Mouse (Mus musculus) naive thymus-derived CD4-positive, alpha-beta T cell, adult 2 months (primary cell): Measurements from ENCODE around the gene Pde2a.

Experiments used
- DNase-seq: peaks from one replicate; pipeline ENCODE4 v3.0.0-alpha.2; 2011; ENCODE audit warnings: low read depth

Pde2a gene

DNA sequence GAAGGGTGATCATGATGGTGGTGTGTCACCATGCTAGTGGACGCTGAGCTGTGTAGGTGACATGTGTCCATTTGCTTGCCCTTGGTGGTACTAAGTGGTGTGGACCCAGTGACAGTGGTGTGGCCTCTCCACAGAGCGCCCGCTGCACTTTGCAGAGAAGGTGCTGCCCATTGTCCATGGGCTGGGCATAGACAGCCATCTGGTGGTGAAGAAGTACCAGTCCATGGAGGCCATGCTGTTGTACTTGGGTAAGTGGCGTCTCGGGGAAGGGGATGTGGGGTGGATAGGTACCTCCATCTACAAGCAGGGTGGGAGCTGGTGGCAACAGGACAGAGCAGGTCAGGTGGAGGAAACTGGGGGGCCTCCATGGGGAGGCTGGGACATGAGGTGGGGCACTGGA is 17.7 kb upstream of the Pde2a start:
- DNase-seq, result no peak

DNA sequence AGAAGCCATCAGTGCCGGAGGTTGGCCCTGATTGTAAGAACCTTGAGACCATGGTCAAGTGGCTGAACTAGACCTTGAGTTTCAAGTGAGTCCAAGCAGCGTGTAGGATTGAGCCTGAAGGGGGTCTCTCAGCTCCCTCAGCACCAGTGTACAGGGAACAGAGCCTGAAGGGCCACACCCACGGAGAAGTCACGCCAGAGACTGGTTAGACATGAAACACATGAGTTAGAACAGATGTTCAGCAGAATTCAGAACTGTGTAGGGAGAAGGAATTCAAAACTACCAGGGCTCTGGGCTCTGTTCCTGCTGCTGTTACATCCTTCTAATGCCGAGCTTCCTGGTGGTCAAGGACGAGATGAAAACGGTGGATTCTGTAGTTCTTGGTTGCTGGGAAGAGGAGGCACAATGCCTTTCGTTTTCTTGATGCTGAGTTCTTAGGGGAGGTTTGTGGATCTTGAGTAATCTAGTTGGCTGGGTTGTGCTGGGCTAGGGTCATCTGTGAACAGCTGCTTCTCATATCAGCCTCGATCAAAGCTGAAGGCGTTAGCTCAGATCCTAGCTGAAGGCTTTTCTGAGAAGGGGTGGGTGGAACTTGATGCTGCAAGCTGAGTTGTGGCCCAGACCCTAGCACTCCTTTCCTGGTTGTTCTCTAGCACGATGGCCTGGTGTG is 11.1 kb upstream of the Pde2a start, which contains the start of gene Gm45837:
Gene Gm45837, plus strand, starts transcription at position 620 of the 670 bp plus-strand sequence.
- no peak for DNase-seq

DNA sequence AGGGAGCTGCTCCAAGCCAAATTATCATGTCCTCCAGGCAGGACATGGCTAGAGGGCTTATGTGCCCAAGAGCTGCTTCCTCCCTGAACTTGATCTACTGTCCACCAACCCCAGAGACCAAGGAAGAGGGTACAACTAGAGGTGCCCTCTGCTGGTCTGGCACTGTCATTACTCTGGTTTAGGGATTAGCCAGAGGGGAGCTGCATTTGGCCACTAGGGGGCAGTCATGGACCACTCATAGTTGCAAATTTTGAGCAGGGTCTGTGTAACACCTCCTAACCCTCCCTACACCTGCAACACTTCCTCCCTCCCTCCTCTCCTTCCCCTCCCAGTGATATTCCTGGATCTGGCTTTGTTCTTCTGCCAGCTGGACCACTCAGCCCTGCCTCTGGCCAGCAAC is 8.7 kb upstream of the Pde2a start:
- DNase-seq, result peak; percentile 93

DNA sequence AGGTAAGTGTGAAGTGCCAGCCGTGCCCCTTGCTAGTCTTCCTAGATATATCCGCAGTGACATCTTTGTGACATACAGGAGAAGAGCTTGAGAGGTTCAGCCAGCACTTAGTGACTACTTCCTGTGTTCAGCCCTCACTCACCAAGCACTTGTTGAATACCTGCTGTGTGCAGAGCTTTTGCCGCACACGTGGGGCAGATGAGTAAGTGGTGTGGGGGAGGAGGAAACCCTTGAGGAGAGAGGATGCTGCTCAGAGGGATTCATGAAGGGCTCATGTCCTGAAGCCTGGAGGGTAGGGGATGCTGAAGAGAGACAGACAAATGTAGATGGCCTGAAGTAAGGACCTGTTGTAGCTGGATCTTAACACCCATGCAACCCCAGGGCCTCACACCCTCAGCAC is 7.3 kb upstream of the Pde2a start:
- peak; percentile 38 for DNase-seq

DNA sequence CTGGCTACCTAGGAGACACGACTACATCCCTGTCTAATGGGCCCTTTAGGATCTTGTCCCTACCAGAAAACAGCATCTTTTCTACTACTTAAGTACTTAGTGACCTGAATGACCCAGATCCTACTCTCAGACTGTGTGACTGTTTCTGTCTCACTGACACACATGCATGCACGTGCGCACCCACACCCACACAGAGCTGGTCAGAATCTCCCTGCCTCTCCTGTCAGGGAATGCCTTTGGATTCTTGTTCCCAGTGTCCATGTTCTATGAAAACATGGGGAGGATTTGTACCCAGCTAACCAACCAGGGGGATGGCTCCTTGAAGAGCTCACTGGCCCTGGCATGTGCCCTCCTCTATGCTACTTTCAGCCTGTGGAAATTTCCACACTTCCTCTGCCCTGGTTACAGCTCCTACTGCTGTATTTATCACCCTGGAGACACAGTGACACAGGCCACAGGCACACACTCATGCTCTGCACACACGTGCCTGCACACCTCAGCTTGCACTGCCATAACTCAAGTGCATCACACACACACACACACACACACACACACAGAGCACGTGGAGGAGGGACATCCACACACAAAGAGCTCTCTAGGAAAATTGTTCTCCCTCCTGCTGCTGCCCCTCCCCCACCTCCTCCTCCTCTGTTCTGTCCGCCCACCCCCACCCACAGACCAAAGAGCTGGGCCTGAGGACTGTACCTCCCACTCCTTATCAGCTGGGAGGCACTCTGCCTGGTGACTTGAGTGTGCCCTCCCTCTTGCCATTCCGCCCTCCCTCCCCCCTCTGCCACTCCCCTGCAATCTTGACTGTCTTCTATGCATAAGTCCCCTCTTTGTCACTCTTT is 6.6 kb upstream of the Pde2a start:
- no peak for DNase-seq

DNA sequence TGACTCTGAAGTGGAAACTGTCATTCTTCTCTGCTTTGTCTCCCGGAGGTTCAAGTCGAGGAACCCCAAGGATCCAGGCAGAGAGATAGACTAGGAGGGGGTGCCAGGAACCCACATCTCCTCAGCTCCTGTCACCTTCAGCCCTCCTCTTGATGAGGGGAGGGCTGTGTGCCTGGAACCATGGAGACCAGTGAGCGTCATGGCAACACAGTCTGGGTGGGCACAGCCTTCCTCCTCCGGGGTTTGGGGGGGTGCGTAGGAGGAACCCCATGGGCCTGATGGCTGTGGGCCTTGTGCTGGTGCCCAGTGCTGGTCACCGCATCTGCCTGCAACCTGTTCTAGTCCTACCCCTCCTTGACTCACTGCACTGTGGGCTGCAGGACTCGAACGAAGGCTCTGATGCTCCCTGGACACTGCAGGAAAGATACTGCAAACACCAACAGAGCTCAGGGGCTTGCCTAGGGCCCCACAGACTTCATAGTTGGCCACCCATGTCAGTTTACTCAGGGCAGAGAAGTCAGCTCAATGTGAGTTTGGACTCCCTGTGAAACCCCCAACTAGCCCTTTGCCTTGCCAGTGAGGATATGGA is 5.9 kb upstream of the Pde2a start:
- DNase-seq, result no peak

DNA sequence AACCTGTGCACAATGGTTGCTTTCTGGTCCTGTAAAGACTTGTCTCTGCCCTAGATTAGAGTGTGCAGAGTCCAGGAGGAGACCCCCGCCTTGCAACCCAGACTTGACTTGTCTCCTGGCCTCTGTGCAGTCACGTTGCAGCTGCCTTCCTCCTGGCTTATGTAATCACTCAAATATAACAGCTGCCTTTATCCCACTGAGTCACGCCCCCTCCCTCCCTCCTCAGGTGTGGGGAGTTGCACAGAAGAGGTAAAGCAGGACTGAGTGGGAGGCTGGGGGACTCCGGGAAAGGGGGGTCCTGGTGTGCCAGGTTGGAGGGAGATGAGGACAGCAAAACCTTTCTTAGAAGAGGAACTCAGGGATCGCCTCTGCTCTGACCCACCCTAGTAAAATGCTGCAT is 5.1 kb upstream of the Pde2a start:
- no peak for DNase-seq

DNA sequence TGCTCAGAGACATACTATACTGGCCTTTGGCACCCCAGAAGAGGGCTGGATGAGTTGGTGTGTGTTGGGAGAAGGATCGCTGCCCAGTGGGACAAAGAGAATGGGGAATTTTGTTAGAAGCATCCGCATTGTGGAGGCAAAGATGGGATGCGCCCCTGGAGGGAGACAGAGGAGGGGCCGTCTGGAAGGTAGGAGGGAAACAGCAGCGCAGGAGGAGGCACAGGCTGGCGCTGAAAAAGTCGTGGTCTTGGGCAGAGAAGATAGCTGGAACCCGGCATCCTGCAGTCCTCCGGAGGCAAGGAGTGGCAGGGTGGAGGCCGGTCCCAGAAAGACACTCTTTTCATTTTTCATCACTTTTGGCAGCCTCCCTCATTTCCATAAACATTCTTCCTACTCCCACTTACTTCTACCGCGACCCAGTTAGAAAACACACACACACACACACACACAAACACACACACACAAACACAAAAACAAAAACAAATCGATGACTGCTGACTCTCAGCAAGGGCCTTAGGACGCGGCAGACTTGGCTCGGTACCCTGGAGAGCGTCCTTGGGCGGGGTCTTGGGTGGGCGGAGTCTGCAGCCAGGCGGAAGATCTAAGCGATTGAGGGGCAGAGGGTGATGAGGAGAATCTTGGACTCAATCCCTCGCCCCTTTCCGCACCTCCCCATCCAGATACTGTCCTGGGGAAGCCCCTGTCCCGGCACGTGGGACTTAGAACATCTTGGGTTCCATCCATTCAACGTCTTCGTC is 2.3 kb upstream of the Pde2a start:
- DNase-seq, result peak; percentile 32

DNA sequence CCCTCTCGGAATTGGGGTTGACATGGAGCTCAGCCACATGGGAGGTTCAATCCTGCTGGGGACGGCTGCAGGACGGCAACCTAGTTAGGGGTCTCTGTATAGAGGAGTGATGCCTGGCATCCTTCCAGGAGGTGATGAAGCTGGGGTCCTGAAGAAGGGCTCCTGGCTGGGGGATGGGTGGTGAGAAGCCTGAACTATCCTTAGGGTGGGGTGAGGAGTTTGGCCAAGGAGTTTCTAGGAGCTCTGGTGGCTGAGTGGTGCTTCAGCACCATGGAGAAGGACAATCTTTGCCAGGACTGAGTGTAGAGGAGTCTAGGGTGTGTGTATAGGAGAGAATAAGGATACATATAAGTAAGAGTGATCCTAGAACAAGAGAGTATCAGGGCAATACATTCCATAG is 578 bp downstream of the Pde2a start:
- DNase-seq, result no peak

DNA sequence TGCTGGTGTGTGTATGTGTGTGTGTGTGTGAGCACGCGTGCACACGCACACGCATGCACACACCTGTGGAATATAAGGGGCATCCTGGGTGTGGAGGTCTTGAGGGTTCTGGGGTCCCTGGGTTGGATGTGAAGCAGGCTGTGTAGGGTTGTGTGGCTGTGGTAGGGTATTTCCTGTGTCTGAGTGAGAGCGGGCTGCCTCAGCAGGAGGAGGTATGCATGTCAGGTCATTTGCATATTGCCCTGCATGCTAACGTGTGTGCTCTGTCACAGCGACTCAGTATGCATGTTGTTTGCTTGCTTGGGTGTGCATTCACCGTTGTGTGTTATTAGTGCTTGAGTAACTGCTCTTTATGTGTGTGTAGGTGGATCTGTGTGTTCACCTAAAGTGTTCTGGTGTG is 1.2 kb downstream of the Pde2a start:
- no peak for DNase-seq

DNA sequence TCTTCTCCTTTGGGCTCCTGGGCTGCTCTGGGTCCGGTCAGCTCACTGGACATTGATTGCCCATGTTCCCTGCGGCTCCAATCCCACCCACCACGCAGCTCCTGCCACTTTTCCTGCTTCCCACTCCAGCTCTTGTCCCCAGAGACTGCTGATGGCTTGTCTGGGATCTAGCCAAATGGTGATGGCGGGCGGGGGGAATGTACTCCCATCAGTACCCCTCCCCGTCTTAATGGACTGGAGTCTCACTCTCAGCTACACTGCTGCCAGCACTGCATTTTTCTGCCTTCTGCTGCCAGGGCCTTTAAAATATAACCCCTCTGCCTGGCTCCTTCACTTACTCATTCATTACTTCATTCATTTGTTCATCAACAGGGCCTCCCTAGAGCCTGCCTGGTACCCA is 2.5 kb downstream of the Pde2a start:
- no peak for DNase-seq

DNA sequence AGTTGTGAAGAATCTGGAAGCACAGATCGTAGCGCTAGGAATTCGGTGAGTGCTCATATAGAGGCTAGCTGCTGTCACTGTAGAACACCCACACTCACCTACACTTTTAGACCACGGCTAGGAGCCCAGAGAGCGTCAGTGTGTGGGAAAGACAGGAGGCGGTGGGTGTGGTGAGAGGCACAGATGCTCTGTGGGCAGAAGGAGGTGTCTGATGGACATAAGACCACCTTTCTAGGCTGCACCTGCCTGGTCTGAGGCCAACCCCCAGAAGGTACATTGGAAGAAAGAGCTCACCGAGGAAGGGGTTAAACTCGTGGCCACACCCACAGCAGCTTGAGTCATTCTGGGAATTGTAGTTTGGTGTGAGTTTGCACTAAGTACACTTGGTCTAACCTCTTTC is 5.2 kb downstream of the Pde2a start:
- DNase-seq, result no peak

DNA sequence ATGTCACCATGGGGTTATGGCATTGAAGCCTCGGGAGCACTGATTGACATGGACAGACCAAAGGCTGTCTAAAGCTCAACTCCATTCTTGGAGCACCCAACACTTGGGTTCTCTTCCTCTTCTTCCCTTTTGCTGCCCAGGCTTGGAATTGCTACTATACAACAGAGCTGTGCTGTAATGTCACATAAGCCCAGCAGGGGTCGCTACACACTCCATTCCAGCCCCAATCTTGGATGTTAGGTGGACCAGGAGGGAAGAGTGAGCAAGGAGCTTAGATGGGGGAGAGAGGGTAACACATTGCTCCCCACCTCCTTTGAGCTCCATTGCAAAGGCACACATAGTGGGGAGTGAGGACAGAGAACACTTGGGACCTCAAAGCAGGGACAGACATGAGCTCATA is 6.2 kb downstream of the Pde2a start:
- peak; percentile 74 for DNase-seq

DNA sequence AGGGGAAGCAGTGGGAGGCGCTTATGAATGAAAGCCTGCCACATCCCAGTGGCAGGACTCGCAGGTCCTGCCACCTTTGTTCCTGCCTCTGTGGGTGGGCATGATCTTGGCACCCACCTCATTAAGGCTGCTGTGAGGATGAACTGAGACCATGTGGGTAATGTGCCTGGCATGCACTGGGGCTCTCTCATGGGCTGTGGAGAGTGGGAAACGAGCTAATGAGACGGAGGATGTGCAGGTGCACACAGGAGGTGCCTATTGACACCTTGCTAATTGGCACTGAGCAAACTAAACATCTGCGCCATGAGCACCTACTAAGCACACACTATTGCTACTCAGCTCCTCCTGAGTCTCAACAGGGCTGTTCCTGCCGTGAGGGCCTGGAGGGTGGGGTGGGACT is 13.5 kb downstream of the Pde2a start:
- DNase-seq, result no peak

DNA sequence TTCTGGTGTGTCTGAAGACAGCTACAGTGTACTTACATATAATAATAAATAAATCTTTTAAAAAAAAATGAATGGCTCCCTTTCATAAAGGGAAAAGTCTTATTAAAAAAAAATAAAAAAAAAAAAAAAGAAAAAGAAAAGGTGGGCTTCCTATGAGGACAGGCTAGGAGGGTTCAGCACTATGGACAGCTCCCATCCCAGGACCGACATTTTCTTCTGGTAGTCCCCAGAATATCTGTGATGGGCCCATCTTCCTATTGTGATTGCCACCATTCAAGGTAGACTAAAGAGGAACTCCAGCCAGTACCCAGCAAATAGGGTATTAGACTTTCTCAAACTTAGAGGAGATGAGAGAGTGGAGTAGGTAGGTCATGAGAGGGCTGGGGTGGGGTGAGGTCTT is 16.4 kb downstream of the Pde2a start:
- no peak for DNase-seq

DNA sequence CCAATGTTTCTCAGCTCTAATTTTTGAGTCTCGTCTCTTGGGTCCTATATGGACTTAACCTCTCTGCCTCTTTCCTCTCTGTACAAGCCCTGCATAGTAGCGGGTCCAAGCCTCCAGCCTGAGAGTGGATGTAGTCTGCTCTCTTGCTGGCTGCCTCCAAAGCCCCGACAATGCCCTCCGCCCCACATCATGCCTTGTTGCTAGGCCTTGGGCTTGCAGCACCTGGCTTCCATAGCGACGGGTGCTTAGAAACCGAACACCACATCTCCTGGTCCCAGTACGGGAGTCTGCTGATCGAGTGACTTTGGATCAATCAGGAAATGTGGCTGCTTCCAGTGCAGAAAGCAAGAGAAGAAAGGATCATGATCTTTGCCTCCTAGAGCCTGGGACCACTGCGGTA is 21.6 kb downstream of the Pde2a start:
- no peak for DNase-seq

DNA sequence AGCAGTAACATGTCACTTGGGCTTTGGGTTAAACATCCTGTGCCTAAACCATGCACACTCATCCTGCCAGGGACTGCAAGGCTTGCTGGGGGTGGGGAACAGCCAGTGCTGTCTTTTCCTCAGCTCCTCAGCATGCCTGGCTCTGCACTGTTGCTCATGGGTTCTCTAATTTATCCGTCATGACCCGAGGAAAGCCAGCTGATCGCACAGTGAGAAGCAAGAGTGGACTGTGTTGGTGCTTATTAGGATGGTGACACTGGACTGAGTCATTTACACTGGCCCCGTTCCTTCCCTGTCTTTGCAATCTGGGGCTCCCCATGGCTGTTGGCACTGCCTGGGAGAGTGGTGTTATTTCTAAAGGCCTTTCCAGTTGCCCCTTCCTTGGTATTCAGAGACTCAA is 22.7 kb downstream of the Pde2a start:
- DNase-seq, result no peak

DNA sequence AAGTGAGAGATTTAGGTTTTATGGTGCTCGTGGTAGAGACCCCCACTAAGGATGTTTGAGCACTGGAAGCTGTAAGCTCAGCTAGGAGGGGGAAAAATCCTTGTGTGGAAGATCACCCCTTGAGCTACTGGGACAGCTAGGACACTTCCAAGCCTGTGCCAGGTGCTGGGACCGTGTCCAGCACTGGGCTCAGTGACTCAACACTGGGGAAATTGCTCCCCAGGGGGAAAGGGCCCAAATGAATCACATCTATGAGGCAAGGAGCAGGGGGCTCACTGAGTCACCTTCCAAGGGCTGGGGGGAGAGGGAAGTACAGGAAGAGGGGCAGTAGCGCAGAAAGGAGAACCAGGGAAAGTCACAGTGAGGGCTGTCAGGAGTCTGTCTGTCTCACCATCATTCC is 28.4 kb downstream of the Pde2a start:
- no peak for DNase-seq

DNA sequence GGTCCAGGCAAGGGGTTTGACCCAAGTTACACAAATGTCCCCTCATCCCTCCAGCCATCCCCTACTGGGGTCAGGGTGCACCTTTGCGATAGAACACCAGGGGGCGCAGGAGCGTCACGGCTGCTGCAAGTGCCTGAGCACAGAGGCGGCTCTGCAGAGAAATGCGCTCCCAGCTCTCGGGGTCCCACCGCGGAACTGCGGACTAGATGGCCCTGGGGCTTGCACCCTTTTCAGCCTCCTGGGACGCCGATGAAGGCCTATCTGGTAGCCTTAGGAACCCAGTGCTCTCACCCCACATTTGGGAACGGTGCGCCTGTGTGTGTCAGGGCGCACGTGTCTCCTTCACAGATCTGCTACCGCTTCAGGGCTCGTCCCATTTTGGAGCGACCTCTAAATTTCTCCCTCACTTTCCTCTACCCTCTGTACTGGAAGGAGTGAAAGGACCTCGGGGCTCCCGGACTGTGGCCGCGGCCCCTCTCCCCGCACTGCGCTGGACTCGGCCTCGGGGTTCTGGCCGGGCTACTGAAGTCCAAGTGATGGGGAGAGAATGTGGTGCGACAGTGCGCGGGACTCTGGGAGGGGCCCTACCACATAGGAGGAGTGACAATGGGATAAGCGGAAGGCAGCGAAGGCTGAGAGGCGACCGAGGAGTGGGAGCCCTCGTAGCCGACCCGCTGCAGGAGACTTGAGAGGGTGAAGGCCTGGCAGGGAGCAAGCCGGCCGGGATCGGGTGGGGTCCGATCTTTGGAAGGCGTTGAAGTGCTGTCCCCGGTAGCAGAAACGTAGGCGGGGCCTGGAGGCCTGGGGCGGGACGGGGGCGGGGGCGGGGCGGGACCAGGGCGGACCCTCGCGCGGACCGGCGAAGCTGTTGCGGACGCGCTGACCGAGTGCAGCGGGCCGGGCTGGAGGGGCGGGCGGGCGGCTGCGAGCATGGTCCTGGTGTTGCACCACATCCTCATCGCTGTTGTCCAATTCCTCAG is 29.2 kb downstream of the Pde2a start:
- peak; percentile 91 for DNase-seq

DNA sequence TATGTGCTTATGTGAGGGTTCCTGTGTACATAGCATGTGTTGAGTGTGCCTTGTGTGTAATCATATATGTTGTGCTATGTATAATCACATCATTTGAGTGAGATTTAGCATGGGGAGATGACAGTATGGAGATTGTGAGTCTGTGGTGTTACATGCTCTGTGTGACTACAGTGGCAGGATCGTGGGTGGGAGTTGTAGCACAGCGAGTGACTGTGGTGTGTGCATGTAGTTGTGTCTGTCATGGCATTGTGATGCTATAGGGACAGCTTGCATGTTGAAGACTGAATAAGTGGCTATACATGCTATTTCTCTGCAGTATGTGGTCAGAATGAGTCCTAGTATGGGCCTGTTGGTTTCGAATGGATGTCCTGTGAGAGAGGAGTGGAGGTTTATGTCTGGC is 31.2 kb downstream of the Pde2a start:
- DNase-seq, result no peak

DNA sequence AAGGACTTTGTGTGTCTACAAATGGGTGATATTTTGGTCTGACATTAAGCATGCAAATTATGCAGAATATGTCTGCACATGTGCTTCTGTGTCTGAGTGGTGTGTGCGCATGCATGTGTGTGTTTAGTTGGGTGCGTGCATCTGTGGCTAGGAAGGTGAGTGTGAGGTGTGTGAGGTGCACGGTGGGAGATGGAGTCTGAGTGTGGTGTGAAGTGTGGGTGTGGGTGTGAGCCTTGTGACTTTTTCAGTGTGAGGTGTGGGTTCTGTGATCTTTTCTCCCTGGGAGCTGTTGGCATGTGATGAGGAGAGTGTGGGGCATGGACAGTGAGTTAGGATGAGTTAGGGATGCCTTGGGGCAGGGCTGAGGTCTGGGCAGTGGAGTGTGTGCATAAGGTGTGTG is 31.8 kb downstream of the Pde2a start:
- peak; percentile 10 for DNase-seq
